Mouse (Mus musculus): Measurements from ENCODE around the gene Smpd1. TPM values are rescaled to one million over a fixed set of nuclear protein-coding genes. Genes with fewer than 3 reads are reported as not detected.
A peak's percentile ranks its signal among the peaks of the same experiment; 100 is the strongest.

Smpd1 gene
- polyA plus RNA-seq, 1 experiment from 2014 or later = 47.7 TPM

DNA sequence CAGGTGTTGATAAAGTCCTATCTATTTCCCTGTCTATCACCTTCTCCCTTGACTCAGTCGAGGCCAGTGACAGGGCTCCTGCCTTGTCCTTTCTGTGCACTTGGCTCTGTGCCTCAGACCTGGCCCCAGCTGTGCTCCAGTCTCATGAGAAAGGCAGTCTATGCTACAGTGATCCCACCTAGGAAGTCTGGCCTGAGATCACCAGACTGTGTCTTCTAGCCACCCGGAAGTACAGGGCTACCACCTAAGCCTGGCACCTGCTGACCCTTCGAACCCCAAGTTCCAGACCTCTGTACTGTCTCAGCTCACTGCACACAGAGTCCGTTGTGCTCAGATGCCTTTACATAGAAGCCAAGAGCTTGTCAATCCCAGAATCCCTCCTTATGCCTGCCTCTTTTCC, 26.1 kb upstream of the Smpd1 start:
- WGBS = 68% methylated on average over 4 of the region's 4 CpGs
- Histone ChIP-seq H3K27ac (no peak overlapping the region), H3K4me2 (no peak overlapping the region), H3K36me3 (no peaks in the 10 kb centered on the region), H3K9ac (no peak overlapping the region), H3K4me1 (no peaks in the 10 kb centered on the region), H3K9me3 (replicated peaks) (no peaks in the 10 kb centered on the region), H3K4me3 (replicated peaks) (no peak overlapping the region), H3K27me3 (no peaks in the 10 kb centered on the region)
- peak; percentile 57 for ATAC-seq (replicated peaks; ENCODE audit: low FRiP score)

DNA sequence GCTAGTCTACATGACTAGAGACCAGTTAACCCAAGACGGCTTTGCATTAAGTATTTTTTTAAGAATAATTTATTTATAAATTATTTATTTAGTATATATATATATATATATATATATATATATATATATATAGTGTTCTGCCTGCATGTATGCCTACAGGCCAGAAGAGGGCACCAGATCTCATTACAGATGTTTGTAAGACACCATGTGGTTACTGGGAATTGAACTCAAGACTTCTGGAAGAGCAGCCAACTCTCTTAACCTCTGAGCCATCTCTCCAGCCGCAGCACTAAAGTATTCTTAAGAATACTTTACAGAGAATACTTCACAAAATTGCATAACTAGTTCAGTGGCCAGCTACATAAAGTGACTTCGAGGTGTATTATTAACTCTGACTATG, 20.0 kb upstream of the Smpd1 start:
- ATAC-seq (replicated peaks; ENCODE audit: low FRiP score) = no peak

DNA sequence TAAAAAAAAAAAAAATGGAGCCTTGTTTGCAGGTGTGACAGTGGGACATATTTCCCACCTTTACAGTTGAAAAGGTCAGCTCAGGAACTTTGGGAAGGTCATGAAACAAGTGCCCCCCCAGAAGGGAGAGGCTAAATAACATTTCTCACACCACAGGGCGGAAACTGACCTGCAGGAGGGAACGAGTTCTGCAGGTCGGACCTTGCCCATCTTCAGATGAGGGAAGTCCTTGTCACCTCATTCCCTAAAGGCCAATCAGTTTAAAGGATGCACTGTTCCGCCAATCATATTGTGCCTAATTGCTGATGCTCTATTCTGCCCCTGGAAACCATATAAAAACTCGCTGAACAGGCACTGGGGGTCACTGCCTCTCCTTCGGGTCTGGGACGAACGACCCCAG, 8.2 kb upstream of the Smpd1 start:
- Histone ChIP-seq H3K9ac (no peak overlapping the region), H3K4me1 (no peaks in the 10 kb centered on the region), H3K27me3 (no peaks in the 10 kb centered on the region), H3K36me3 (no peaks in the 10 kb centered on the region), H3K9me3 (replicated peaks) (no peaks in the 10 kb centered on the region), H3K27ac (no peak overlapping the region), H3K4me3 (replicated peaks) (no peak overlapping the region), H3K4me2 (no peak overlapping the region)
- WGBS = 64% methylated on average over 8 of the region's 8 CpGs
- ATAC-seq (replicated peaks; ENCODE audit: low FRiP score) = no peak

More for the DNA sequence above, 20.0 kb upstream of the Smpd1 start:
- H3K27me3 ChIP-seq = no peaks in the 10 kb centered on the region
- H3K27ac ChIP-seq = no peak overlapping the region
- no peaks in the 10 kb centered on the region for H3K36me3 ChIP-seq
- no peak overlapping the region for H3K4me3 ChIP-seq (replicated peaks)
- no peak overlapping the region for H3K4me2 ChIP-seq
- H3K9me3 ChIP-seq (replicated peaks) = no peaks in the 10 kb centered on the region
- H3K9ac ChIP-seq = no peak overlapping the region
- H3K4me1 ChIP-seq = no peaks in the 10 kb centered on the region
- 82% methylated on average over 3 of the region's 3 CpGs for WGBS

DNA sequence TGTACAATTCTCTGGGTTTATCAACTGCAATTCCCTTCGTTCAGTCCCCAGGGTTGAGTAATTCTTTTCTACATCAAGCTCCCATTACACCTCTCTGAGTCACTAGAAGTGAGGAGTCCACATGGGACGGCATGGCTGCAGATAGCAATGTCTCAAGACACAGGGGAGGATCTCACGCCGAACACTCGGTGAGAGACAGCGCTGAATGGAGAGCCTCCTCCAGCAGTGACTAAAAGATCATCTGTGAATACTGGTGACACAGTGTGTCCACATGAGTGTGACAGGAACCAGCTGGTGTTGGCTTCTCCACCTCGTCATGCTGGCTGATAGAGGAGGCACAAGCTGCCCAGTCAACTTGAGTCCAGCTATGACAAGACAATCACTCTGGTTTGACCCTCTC, 6.2 kb upstream of the Smpd1 start:
- H3K4me2 ChIP-seq = no peak overlapping the region
- no peaks in the 10 kb centered on the region for H3K9me3 ChIP-seq (replicated peaks)
- H3K4me3 ChIP-seq (replicated peaks) = no peak overlapping the region
- ATAC-seq (replicated peaks; ENCODE audit: low FRiP score) = no peak
- no peaks in the 10 kb centered on the region for H3K36me3 ChIP-seq
- WGBS = 67% methylated on average over 7 of the region's 7 CpGs
- H3K4me1 ChIP-seq = no peaks in the 10 kb centered on the region
- H3K27ac ChIP-seq = no peak overlapping the region
- H3K27me3 ChIP-seq = no peaks in the 10 kb centered on the region
- no peak overlapping the region for H3K9ac ChIP-seq

DNA sequence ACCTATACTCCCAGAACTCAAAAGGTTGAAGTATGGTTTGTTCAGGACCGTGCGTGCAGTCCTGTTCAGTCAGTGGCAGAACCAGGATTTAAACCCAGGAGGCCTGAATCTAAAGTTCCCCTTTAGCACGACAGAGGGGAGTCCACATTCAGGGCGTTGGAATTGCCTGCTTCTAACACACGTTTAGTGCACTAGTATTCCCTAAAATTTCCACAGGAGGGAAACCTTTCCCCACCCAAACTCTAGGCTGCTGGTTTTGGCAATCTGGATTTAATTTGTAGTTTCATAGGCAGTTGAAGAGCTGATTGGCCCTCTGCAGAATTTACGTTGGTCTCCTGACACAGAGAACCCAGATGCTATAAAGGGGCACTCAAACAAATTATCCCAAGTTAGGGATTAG, 5.1 kb upstream of the Smpd1 start:
- no peak for ATAC-seq (replicated peaks; ENCODE audit: low FRiP score)
- H3K4me1 ChIP-seq = 0 out of 2 replicates have a peak, but pooled peaks cover 4% of the 10 kb centered on the region
- no peak overlapping the region for H3K4me2 ChIP-seq
- H3K36me3 ChIP-seq = no peaks in the 10 kb centered on the region
- no peak overlapping the region for H3K27ac ChIP-seq
- no peaks in the 10 kb centered on the region for H3K9me3 ChIP-seq (replicated peaks)
- no peak overlapping the region for H3K9ac ChIP-seq
- H3K27me3 ChIP-seq = no peaks in the 10 kb centered on the region
- 34% methylated on average over 6 of the region's 6 CpGs for WGBS
- H3K4me3 ChIP-seq (replicated peaks) = no peak overlapping the region

DNA sequence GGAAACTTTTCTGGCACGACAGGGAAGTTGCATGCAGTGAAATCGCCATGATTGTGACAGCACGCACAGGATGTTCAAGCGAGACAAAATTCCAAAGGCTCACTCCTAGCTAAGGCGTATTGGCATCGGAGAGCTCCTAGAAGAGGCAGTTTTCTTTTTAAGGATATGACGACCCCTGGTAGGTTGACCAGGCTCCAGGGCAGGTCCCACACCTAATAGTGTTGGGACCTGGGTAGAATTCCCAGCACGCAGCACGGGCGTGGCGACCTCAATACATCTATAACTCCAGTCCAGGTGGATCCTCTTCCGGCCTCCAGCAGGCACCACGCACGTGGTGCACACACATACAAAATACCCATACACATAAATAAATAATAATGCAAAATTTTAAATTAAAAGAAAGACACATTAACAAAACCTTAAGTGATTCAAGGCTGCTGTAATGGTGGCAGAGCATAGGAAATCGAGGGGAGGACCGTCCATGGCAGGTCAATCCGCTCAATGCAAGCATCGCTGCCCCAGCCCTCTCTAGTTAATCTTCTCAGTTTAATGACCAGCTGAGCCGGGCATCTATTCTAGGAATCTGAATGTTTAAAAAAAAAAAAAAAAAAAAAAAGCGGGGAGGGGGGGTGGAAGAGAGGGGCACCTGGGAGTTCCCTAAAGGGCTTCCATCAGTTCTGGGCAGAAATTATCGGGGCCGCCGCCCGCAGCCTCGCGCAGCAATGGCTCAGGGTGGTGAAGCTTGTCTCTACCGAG, 526 bp upstream of the Smpd1 start:
- Histone ChIP-seq H3K27ac (peak overlapping the region; percentile 41; the same call in 1 of the 2 replicates), H3K9ac (0 out of 2 replicates have a peak overlapping the region, but pooled peaks have one; percentile 38), H3K9me3 (replicated peaks) (no peaks in the 10 kb centered on the region), H3K36me3 (peaks cover 21% of the 10 kb centered on the region), H3K4me2 (peak overlapping the region; percentile 77), H3K27me3 (no peaks in the 10 kb centered on the region), H3K4me3 (replicated peaks) (peak overlapping the region; percentile 64), H3K4me1 (peaks cover 16% of the 10 kb centered on the region)
- peak; percentile 2; the same call in 1 of the 2 replicates for ATAC-seq (replicated peaks; ENCODE audit: low FRiP score)
- 25% methylated on average over 26 of the region's 27 CpGs for WGBS

DNA sequence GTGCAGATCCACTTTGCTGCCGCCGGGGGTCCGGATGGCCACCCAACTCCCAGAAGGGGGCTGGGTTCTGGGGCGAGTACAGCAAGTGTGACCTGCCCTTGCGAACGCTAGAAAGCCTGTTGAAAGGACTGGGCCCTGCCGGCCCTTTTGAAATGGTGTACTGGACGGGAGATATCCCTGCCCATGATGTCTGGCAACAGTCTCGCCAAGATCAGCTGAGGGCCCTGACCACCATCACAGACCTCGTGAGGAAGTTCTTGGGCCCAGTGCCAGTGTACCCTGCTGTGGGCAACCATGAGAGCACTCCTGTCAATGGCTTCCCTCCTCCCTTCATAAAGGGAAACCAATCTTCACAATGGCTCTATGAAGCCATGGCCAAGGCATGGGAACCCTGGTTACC, 1.4 kb downstream of the Smpd1 start:
- WGBS = 89% methylated on average over 10 of the region's 10 CpGs
- ATAC-seq (replicated peaks; ENCODE audit: low FRiP score) = no peak
- Histone ChIP-seq H3K27me3 (no peaks in the 10 kb centered on the region), H3K9me3 (replicated peaks) (no peaks in the 10 kb centered on the region), H3K4me1 (peaks cover 16% of the 10 kb centered on the region), H3K9ac (no peak overlapping the region), H3K4me3 (replicated peaks) (no peak overlapping the region), H3K27ac (no peak overlapping the region), H3K36me3 (peaks cover 36% of the 10 kb centered on the region), H3K4me2 (peak overlapping the region; percentile 77; the same call in 1 of the 2 replicates)

DNA sequence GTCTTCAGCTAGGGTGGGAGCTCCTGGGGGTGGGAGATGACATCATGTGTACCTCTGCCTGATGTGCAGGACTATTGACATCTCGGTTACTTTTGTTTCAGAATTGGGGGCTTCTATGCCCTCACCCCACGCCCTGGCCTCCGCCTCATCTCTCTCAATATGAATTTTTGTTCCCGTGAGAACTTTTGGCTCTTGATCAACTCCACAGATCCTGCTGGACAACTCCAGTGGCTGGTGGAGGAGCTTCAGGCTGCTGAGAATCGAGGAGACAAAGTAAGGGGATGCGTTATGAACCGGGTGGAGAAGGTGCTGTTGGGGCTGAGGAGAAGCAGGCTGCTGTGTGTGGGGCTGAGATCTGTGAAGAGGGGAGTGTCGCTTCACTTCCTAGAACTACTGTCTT, 2.2 kb downstream of the Smpd1 start:
- Histone ChIP-seq H3K36me3 (peaks cover 40% of the 10 kb centered on the region), H3K9me3 (replicated peaks) (no peaks in the 10 kb centered on the region), H3K9ac (no peak overlapping the region), H3K27ac (no peak overlapping the region), H3K4me2 (no peak overlapping the region), H3K27me3 (no peaks in the 10 kb centered on the region), H3K4me1 (peaks cover 16% of the 10 kb centered on the region), H3K4me3 (replicated peaks) (no peak overlapping the region)
- 89% methylated on average over 8 of the region's 8 CpGs for WGBS
- ATAC-seq (replicated peaks; ENCODE audit: low FRiP score) = no peak

DNA sequence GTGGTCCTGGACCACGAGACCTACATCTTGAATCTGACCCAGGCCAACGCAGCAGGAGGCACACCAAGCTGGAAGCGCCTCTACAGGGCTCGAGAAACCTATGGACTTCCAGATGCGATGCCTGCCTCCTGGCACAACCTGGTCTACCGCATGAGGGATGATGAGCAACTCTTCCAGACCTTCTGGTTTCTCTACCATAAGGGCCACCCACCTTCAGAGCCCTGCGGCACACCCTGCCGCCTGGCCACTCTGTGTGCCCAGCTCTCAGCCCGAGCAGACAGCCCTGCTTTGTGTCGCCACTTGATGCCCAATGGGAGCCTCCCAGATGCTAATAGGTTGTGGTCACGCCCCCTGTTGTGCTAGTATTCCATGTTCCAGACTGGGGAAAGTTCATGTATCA, 3.5 kb downstream of the Smpd1 start:
- 82% methylated on average over 11 of the region's 11 CpGs for WGBS
- Histone ChIP-seq H3K9ac (no peak overlapping the region), H3K4me1 (peaks cover 16% of the 10 kb centered on the region), H3K4me2 (no peak overlapping the region), H3K4me3 (replicated peaks) (no peak overlapping the region), H3K36me3 (peaks cover 45% of the 10 kb centered on the region), H3K9me3 (replicated peaks) (no peaks in the 10 kb centered on the region), H3K27me3 (no peaks in the 10 kb centered on the region), H3K27ac (no peak overlapping the region)
- no peak for ATAC-seq (replicated peaks; ENCODE audit: low FRiP score)

DNA sequence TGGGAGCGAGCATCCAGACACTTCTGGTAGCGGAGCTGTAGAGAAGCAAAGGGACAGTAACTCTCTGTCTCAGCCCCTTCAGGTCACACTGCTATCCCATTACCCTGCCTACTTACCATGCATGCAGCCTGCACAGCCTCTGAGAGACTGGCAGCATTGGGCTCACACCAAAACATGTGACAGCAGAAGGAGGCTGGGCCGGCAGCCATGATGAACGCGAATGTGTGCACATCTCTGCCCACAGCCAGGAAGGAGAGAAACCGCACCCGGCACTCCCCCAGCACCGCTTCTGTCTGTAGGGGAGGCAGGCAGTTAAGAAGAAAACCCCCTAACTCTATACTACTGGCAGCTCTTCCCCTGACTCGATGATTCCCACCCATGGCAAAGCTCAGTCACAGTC, 4.9 kb downstream of the Smpd1 start:
- peaks cover 45% of the 10 kb centered on the region for H3K36me3 ChIP-seq
- H3K4me3 ChIP-seq (replicated peaks) = no peak overlapping the region
- H3K9me3 ChIP-seq (replicated peaks) = no peaks in the 10 kb centered on the region
- H3K4me2 ChIP-seq = no peak overlapping the region
- no peak overlapping the region for H3K27ac ChIP-seq
- WGBS = 83% methylated on average over 9 of the region's 9 CpGs
- peaks cover 12% of the 10 kb centered on the region for H3K4me1 ChIP-seq
- H3K27me3 ChIP-seq = no peaks in the 10 kb centered on the region
- no peak overlapping the region for H3K9ac ChIP-seq
- no peak for ATAC-seq (replicated peaks; ENCODE audit: low FRiP score)

DNA sequence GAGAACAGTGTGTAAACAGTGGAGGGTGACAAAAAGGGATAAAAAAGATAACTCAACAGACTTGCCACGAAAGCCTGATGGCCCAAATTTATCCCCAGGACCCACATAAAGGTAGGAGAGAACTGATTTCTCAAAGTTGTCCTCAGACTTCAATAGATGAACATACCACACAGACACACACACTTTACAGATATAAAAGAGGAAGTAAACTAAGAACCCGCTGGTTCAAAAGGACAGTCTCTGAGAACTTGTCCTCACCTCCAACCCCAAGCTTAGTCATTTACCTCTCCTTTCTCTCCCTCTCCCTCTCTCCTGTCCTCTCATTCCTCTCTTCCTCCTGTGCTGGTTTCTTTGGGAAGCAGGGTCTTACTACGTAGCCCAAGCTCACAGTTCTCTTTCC, 8.2 kb downstream of the Smpd1 start:
- peaks cover 66% of the 10 kb centered on the region for H3K36me3 ChIP-seq
- WGBS = 93% methylated on average over 3 of the region's 3 CpGs
- no peaks in the 10 kb centered on the region for H3K27me3 ChIP-seq
- H3K27ac ChIP-seq = no peak overlapping the region
- H3K4me3 ChIP-seq (replicated peaks) = no peak overlapping the region
- no peak for ATAC-seq (replicated peaks; ENCODE audit: low FRiP score)
- H3K9me3 ChIP-seq (replicated peaks) = no peaks in the 10 kb centered on the region
- H3K9ac ChIP-seq = no peak overlapping the region
- no peak overlapping the region for H3K4me2 ChIP-seq
- H3K4me1 ChIP-seq = no peaks in the 10 kb centered on the region

DNA sequence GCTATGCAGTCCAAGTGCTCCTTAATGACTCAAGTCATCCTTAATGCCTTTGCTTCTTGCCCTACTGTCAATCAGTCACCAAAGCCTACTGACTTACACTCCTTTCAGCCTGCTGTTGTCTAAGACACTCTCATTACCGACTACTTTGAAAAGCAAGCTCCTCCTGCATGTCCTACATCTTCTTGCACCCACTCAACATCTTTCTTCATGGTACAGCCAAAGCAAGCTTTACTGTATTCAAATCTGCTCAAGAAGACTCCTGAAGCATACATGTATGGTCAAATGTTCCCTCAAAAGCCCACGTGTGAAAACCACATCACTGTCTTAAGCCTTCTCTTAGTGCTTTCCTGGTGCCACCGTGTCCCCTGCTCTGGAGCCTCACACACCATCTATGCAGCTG, 9.2 kb downstream of the Smpd1 start:
- 82% methylated on average over 3 of the region's 3 CpGs for WGBS

More for the DNA sequence above, 9.2 kb downstream of the Smpd1 start:
- no peaks in the 10 kb centered on the region for H3K9me3 ChIP-seq (replicated peaks)
- H3K4me1 ChIP-seq = peaks cover under 1% of the 10 kb centered on the region; the same call in 1 of the 2 replicates
- H3K27me3 ChIP-seq = no peaks in the 10 kb centered on the region
- no peak overlapping the region for H3K4me3 ChIP-seq (replicated peaks)
- H3K27ac ChIP-seq = no peak overlapping the region
- no peak for ATAC-seq (replicated peaks; ENCODE audit: low FRiP score)
- no peak overlapping the region for H3K9ac ChIP-seq
- no peak overlapping the region for H3K4me2 ChIP-seq
- H3K36me3 ChIP-seq = peaks cover 61% of the 10 kb centered on the region

Data from kidney, embryonic 15.5 days (tissue).